Mouse (Mus musculus): ENCODE results near the gene Gm16181. TPM values are rescaled to one million over a fixed set of nuclear protein-coding genes. Genes with fewer than 3 reads are reported as not detected.

Gene Gm16181
- total RNA-seq, 1 experiment from 2014 or later: not detected

DNA sequence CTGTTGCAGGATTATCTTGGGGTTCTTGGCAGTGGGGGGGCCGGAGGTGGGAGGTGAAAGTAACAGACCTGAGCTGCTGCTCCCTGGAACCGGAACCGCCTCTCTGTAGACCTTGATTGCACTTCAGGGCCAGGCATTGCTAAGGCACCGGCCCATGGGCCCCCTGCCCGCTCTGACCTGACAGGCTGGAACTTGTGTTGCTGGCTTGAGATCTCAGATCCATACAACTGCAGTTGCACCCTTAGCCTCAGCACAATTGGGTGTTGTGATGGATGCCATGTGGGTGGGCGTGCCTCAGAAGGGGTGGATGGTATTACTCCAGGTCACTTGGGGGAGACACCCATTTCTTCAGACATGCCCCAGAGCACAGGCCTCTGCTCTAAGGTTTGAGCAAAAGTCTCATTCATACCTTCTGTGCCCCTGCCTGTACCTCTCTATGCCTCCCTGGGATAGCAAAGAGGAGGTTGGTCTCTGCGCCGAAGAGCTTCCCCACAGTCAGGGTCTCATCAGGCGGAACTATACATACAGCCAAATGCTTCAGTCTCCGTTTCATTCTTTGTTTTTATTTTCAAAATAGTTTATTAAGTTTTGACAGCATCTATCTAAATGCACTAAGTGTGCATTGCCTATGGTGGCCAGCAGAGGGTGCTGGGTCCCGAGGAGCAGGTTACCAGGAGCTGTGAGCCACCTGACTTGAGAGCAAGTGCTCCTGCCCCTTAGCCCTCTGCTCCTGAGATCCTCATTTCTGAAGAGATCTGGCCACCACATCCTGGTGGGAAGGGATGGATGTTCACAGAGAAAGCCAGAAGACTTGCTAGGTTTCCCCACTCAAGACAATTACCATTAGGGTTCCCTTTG is 33.8 kb downstream of the Gm16181 start:
- peak; percentile 27 to 46; a peak in 2 of 4 replicates for ATAC-seq (replicated peaks in 1 of 2; ENCODE audit: insufficient read depth in 1 of 2, low FRiP score in 2 of 2, low TSS enrichment in 1 of 2, low read depth in 1 of 2, poor library complexity in 2 of 2, severe bottlenecking in 2 of 2)

- ATAC-seq (replicated peaks in 1 of 2; ENCODE audit: insufficient read depth in 1 of 2, low FRiP score in 2 of 2, low TSS enrichment in 1 of 2, low read depth in 1 of 2, poor library complexity in 2 of 2, severe bottlenecking in 2 of 2): no peak
Observed at GRCm38 (mm10) chr17:35255301-35255700, 34.7 kb downstream of the Gm16181 start.

GRCm38 (mm10) chr17:35255704-35256103 is 35.1 kb downstream of the Gm16181 start:
- no peak for ATAC-seq (replicated peaks in 1 of 2; ENCODE audit: insufficient read depth in 1 of 2, low FRiP score in 2 of 2, low TSS enrichment in 1 of 2, low read depth in 1 of 2, poor library complexity in 2 of 2, severe bottlenecking in 2 of 2)

- no peak for ATAC-seq (replicated peaks in 1 of 2; ENCODE audit: insufficient read depth in 1 of 2, low FRiP score in 2 of 2, low TSS enrichment in 1 of 2, low read depth in 1 of 2, poor library complexity in 2 of 2, severe bottlenecking in 2 of 2)
Observed at GRCm38 (mm10) chr17:35257378-35257777, 36.7 kb downstream of the Gm16181 start.

DNA sequence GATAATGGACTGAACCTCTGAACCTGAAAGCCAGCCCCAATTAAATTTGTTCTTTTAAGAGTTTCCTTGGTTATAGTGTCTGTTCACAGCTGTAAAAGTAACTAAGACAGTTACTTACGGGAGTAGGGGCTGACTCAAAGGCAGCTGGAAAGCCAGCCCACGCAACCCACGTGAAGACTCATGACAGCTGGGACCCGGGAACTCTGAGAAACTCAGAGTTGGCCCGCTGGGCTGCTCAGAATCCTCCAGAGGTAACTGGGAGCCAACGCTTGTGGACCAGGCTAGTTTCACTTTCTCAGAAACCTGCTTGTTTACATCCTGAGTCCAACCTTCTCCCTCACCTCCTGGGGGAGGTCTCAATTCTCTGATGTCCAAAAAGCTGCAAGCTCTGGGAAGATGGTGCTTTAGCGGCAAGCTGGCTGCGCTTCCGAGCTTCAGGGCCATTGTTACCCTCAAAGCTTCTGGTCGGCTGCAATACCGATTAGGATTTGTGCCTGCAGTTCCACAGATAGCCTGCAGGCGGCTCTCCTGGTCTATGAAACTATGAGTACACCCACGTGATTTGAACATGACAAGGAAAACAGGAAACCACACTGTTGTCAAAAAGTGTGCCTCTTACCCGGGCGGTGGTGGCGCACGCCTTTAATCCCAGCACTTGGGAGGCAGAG is 37.3 kb downstream of the Gm16181 start:
- peak; percentile 6 to 43; a peak in 2 of 4 replicates for ATAC-seq (replicated peaks in 1 of 2; ENCODE audit: insufficient read depth in 1 of 2, low FRiP score in 2 of 2, low TSS enrichment in 1 of 2, low read depth in 1 of 2, poor library complexity in 2 of 2, severe bottlenecking in 2 of 2)

- ATAC-seq (replicated peaks in 1 of 2; ENCODE audit: insufficient read depth in 1 of 2, low FRiP score in 2 of 2, low TSS enrichment in 1 of 2, low read depth in 1 of 2, poor library complexity in 2 of 2, severe bottlenecking in 2 of 2): peak; percentile 68 to 84
Observed at GRCm38 (mm10) chr17:35258492-35259478, 38.2 kb downstream of the Gm16181 start.

GRCm38 (mm10) chr17:35259621-35260020 is 39.0 kb downstream of the Gm16181 start:
- ATAC-seq (replicated peaks in 1 of 2; ENCODE audit: insufficient read depth in 1 of 2, low FRiP score in 2 of 2, low TSS enrichment in 1 of 2, low read depth in 1 of 2, poor library complexity in 2 of 2, severe bottlenecking in 2 of 2): no peak

DNA sequence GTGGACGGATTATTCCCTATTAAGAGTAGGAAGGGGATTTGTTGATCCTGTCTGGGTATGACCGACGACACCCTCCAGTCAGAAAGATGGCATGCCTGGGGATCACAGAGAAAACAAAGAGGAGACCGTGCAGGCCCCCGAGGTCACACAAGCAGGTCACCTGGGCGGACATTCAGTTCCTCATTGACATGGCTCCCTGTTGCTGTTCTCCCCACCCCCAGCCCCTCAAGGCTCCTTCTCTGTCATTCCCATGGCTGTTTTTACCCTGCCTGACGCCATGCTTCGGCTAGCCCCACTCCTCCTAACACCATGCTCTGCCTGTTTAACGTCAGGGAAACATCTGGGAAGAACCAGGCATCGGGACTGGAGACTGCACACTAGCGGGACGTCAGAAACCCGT is 41.0 kb downstream of the Gm16181 start:
- no peak for ATAC-seq (replicated peaks in 1 of 2; ENCODE audit: insufficient read depth in 1 of 2, low FRiP score in 2 of 2, low TSS enrichment in 1 of 2, low read depth in 1 of 2, poor library complexity in 2 of 2, severe bottlenecking in 2 of 2)

DNA sequence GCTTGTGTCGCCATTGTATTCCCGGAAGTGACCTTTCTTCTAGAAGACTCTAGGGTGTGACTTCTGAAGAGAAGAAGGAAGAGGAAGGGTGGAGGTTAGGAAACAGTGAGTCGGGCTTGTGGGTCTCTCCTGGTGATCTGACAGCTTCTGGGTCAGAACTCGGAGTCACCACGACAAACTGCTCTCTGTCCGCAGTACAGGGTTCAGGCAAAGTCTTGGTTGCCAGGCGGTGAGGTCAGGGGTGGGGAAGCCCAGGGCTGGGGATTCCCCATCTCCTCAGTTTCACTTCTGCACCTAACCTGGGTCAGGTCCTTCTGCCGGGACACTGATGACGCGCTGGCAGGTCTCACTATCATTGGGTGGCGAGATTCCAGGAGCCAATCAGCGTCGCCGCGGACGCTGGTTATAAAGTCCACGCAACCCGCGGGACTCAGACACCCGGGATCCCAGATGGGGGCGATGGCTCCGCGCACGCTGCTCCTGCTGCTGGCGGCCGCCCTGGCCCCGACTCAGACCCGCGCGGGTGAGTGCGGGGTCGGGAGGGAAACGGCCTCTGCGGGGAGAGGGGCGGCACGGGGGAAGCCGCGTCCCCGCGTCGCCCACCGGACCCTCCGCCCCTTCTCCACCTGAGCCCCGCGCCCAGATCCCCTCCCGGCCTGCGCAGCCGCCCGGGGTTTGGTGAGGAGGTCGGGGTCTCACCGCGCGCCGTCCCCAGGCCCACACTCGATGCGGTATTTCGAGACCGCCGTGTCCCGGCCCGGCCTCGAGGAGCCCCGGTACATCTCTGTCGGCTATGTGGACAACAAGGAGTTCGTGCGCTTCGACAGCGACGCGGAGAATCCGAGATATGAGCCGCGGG is 42.3 kb downstream of the Gm16181 start, which contains the start of gene H2-D1:
TSS of gene H2-D1 (plus strand) at position 67 of the 859 bp plus-strand sequence.
- peak; percentile 87 to 88 for ATAC-seq (replicated peaks in 1 of 2; ENCODE audit: insufficient read depth in 1 of 2, low FRiP score in 2 of 2, low TSS enrichment in 1 of 2, low read depth in 1 of 2, poor library complexity in 2 of 2, severe bottlenecking in 2 of 2)

DNA sequence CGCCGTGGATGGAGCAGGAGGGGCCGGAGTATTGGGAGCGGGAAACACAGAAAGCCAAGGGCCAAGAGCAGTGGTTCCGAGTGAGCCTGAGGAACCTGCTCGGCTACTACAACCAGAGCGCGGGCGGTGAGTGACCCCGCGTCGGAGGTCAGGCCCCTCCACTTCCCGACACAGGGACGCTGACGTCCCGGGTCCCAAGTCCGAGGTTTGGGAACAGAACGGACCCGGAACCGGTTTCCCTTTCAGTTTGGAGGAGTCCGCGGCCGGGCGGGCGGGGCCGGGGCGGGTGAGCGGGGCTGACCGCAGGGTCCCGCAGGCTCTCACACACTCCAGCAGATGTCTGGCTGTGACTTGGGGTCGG is 42.9 kb downstream of the Gm16181 start:
- ATAC-seq (replicated peaks in 1 of 2; ENCODE audit: insufficient read depth in 1 of 2, low FRiP score in 2 of 2, low TSS enrichment in 1 of 2, low read depth in 1 of 2, poor library complexity in 2 of 2, severe bottlenecking in 2 of 2): no peak

DNA sequence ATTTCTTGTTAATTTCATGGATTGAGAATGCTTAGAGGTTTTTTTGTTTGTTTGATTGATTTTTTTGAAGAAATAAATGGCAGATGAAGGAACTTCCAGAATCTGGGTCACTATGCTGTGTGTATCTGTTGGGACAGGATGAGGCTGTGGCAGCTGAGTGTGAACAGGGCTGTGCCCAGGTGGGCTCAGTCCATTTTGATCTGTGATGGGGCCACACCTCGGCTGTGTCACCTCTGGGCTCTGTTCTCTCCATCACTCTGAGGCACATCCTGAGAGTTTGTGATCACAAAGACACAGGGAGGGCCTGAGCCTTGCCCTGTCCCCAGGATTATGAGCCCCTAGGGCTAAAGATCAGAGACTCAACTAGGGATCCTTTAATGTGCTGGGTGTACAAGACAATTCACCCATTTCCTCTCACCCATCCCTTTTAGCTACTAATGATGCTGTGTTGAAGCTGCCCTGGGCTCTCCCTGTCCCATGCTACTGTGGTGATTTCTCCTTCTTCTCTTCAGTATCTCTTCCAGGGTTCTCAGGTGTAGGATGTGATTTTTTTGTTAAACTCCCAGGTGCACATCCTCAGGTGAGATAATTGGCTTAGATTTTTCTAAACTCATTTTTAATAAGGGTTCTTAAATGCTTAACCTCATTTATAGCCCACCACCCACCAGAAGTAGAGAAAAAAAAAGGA is 46.9 kb downstream of the Gm16181 start:
- no peak for ATAC-seq (replicated peaks in 1 of 2; ENCODE audit: insufficient read depth in 1 of 2, low FRiP score in 2 of 2, low TSS enrichment in 1 of 2, low read depth in 1 of 2, poor library complexity in 2 of 2, severe bottlenecking in 2 of 2)

DNA sequence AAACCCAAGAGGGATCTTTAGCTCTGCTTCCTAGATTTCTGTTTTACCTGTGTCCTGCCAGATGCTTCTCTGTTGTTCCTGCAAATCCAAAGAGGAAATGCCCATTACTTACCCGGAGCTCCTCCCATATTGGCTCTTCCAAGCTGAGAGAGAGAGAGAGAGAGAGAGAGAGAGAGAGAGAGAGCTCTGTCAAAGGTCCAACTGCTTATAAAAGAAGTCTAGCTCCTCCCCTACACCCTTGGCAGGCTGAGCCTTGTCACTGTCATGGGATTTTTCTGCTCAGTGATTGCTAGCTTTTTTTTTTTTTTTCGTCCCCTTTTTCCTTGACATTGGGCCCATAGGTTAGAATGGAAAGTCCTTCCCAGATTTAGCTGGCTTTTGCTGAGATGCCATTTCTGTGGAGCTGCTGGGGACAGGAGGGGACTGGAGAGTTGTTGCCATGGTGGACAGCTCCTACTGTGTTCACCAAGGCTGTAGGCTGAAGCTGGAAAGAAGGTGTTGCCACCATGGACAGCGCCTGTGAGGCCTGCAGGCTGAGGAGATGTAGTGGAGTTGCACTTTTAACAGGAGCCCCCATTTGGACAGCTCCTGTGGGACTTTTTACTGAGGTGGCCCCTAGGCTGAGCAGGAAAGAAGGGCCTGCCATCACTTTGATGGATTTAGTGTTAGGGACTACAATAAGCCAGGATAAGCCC is 49.2 kb downstream of the Gm16181 start:
- ATAC-seq (replicated peaks in 1 of 2; ENCODE audit: insufficient read depth in 1 of 2, low FRiP score in 2 of 2, low TSS enrichment in 1 of 2, low read depth in 1 of 2, poor library complexity in 2 of 2, severe bottlenecking in 2 of 2): peak in 1 of 2 experiments; percentile 11; a peak in 1 of 4 replicates

DNA sequence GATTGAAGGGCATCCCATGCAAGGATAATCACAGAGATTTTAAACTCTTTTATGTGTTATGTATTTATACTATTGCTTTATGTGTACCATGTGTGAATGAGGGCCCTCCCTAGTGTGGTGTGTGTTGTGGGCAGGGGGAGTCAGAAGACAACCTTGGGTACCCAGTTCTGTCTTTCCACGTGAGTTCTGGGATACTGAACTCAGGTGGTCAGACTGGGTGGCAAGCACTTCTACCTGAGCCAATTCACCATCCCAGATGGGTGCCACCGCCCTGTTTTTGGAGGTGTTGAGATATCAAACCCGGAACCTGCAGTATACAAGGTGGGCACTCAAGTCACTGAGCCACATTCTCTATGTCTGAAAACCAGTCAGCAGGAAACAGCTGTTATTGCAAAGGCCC is 51.6 kb downstream of the Gm16181 start:
- ATAC-seq (replicated peaks in 1 of 2; ENCODE audit: insufficient read depth in 1 of 2, low FRiP score in 2 of 2, low TSS enrichment in 1 of 2, low read depth in 1 of 2, poor library complexity in 2 of 2, severe bottlenecking in 2 of 2): no peak

Data from hematopoietic stem cell, adult 5-6 weeks (primary cell).